Mouse (Mus musculus) heart, embryonic 14.5 days (tissue): ENCODE measurements around the gene 3830403N18Rik. TPM values are rescaled to one million over a fixed set of nuclear protein-coding genes. Genes with fewer than 3 reads are reported as not detected.
"Not testable (repeated sequence)": the region's sequence is repeated elsewhere in the genome, so short reads cannot be mapped to it uniquely, and the experiment has no call there.

ENCODE experiments used
- ATAC-seq: fragments of 200-750 bp; cut with Nextera tagmentation; 2 replicates; pipeline ENCODE4 v1.8.0; 2017; ENCODE audit warnings: low read depth, moderate TSS enrichment; ENCODE audit not compliant: insufficient number of reproducible peaks, insufficient read depth, low FRiP score
- H3K27ac ChIP-seq, 2 experiments: fragments of 200-500 bp in 1 of 2; fragments of 300-500 bp in 1 of 2; sonication (generic) in 1 of 2; replicated peaks in 1 of 2; 2 replicates each; pipeline ENCODE4 v1.5.1; 2012 to 2014; ENCODE audit warnings: low read depth in 2 of 2, low read length in 2 of 2, control low read depth in 1 of 2, mild to moderate bottlenecking in 1 of 2, mixed read lengths in 1 of 2; ENCODE audit not compliant: control insufficient read depth in 1 of 2, insufficient read depth in 1 of 2
- H3K27me3 ChIP-seq: fragments of 300-500 bp; sonication (generic); 2 replicates; pipeline ENCODE4 v1.6.1; 2014; ENCODE audit warnings: mild to moderate bottlenecking, low read length, control low read depth; ENCODE audit not compliant: control insufficient read depth, insufficient read depth
- H3K36me3 ChIP-seq: fragments of 300-500 bp; sonication (generic); 2 replicates; pipeline ENCODE4 v1.6.1; 2014; ENCODE audit warnings: mild to moderate bottlenecking, control low read depth, low read length, mixed read lengths; ENCODE audit not compliant: control insufficient read depth, insufficient read depth
- H3K4me1 ChIP-seq, 2 experiments: fragments of 200-500 bp in 1 of 2; fragments of 300-500 bp in 1 of 2; sonication (generic) in 1 of 2; 2 replicates each; pipeline ENCODE4 v1.6.1; 2012 to 2014; ENCODE audit warnings: low read length in 2 of 2, control low read depth in 1 of 2, mixed read lengths in 1 of 2; ENCODE audit not compliant: control insufficient read depth in 2 of 2, insufficient read depth in 2 of 2
- H3K4me2 ChIP-seq: fragments of 300-500 bp; sonication (generic); 2 replicates; pipeline ENCODE4 v1.6.1; 2014; ENCODE audit warnings: mild to moderate bottlenecking, low read length
- H3K4me3 ChIP-seq, 2 experiments: fragments of 200-500 bp in 1 of 2; fragments of 300-500 bp in 1 of 2; sonication (generic) in 1 of 2; 2 replicates each; pipeline ENCODE4 v1.5.1; 2012 to 2014; ENCODE audit warnings: low read length in 2 of 2, mild to moderate bottlenecking in 2 of 2, control low read depth in 1 of 2, low read depth in 1 of 2, moderate library complexity in 1 of 2; ENCODE audit not compliant: control insufficient read depth in 1 of 2, insufficient read depth in 1 of 2
- H3K9ac ChIP-seq: fragments of 300-500 bp; sonication (generic); 2 replicates; pipeline ENCODE4 v1.6.1; 2014; ENCODE audit warnings: mild to moderate bottlenecking, low read length
- H3K9me3 ChIP-seq: fragments of 300-500 bp; sonication (generic); 2 replicates; pipeline ENCODE4 v1.6.1; 2016; ENCODE audit warnings: low read length, control low read depth; ENCODE audit not compliant: control insufficient read depth
- WGBS: fragments of 180-500 bp; shearing (Covaris S2); extraction: QIAGEN DNeasy Blood & Tissue Kit; methylation state at CpG from one replicate; pipeline ENCODE4 v1.1.7; 2014; 5-methylcytosine and 5-hydroxymethylcytosine counted together
- polyA plus RNA-seq: library from polyadenylated mRNA; unstranded; fragments of >200 nt; fragmentation: Nextera tagmentation; extraction: Ambion mirVana; gene quantifications from 2 replicates; pipeline ENCODE4 v1.2.1, GENCODE M21; 2014

The 3830403N18Rik gene
- polyA plus RNA-seq: 3.8 and 4.5 TPM in 2 replicates

- ATAC-seq, H3K27ac ChIP-seq, H3K4me1 ChIP-seq, H3K27me3 ChIP-seq, H3K9ac ChIP-seq, H3K36me3 ChIP-seq, H3K4me3 ChIP-seq, H3K9me3 ChIP-seq, H3K4me2 ChIP-seq: not testable (repeated sequence)
- WGBS: 77% methylated on average over 12 of the region's 15 CpGs
These were observed at the start of gene 3830403N18Rik for GRCm38 (mm10) chrX:56136336-56136909. 3830403N18Rik (plus strand) TSS chrX:56136572.

DNA sequence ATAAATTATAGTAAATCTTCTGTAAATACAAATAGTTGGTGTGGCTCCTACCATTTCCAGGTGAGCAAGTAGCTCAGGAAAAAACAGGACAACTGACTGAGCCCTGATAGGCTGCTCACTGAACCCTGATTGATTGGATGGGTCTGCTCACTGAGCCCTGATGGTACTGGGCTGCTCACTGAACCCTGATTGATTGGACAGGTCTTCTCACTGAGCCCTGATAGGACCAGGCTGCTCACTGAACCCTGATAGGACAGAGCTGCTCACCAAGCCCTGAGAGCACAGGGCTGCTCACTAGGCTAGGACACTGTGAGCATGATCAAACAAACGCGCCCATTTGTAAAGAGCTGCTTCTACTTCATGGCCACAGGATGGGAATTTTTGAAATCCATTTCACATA is 15.0 kb downstream of the 3830403N18Rik start:
- Histone ChIP-seq H3K4me3 (no peak overlapping the region), H3K27ac (no peak overlapping the region), H3K4me1 (no peaks in the 10 kb centered on the region), H3K36me3 (no peaks in the 10 kb centered on the region), H3K9ac (no peak overlapping the region), H3K9me3 (no peaks in the 10 kb centered on the region), H3K4me2 (no peak overlapping the region), H3K27me3 (no peaks in the 10 kb centered on the region)
- 90% methylated on average over 2 of the region's 2 CpGs for WGBS
- no peak for ATAC-seq

- H3K4me3 ChIP-seq, H3K27me3 ChIP-seq, ATAC-seq, H3K9ac ChIP-seq, H3K4me1 ChIP-seq, H3K9me3 ChIP-seq, H3K27ac ChIP-seq, H3K4me2 ChIP-seq, H3K36me3 ChIP-seq: not testable (repeated sequence)
- no CpG with 5 or more reads among the region's 1 CpGs for WGBS
These were observed 50.1 kb downstream of the 3830403N18Rik start for GRCm38 (mm10) chrX:56186449-56186848.

Other genes with a start within 250 kb of the 3830403N18Rik start
- gene Gm773, start 76.3 kb downstream of the 3830403N18Rik start, polyA plus RNA-seq: not detected in 2 replicates
- 8.2 and 10.2 TPM in 2 replicates for gene Zfp449, start 209.8 kb downstream of the 3830403N18Rik start, polyA plus RNA-seq
- 1.2 and 2.7 TPM in 2 replicates for gene Smim10l2a, start 238.0 kb downstream of the 3830403N18Rik start, polyA plus RNA-seq